Mouse (Mus musculus) cerebellum, adult 11-12 months (tissue): Measurements from ENCODE around the gene Gm266.
"Not testable (repeated sequence)": the region's sequence is repeated elsewhere in the genome, so short reads cannot be mapped to it uniquely, and the experiment has no call there.

ENCODE experiments used
- DNase-seq: peaks from one replicate; pipeline ENCODE4 v3.0.0; 2022

Gm266 gene

DNA sequence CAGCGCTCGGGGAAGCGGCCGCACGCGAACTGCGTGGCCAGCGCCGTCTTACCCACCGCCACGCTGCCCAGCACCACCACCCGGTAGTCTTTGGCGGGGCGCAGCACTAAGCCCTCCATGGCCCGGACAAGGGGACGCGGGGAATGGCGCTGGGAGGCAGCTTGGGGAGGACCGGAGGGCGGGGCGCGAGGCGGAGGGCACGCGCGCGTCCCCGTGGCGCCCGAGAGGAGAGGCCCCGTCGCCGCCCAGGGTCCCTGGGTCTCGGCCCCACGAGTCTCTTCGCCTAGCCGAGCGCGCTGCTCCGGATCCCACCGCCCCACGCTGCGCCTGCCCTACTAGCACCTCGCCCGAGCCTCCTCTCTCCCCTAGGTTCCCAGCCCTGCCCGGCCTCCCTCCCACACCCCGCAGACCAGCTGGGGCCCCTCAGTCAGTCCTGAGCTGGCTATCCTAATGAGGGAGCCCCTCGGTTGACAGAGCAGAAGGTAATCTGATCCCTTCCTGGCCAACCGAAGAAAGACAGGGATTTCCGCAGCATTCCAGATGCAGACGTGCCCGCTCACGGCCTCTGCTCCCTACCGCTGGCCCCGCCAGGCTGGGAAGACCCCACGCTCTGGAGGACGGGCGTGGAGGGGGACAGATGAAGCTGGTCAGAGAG is at the start of gene Gm266:
Gene Gm266 (minus strand): TSS at position 172 of the 655 bp plus-strand sequence.
- no peak for DNase-seq

DNA sequence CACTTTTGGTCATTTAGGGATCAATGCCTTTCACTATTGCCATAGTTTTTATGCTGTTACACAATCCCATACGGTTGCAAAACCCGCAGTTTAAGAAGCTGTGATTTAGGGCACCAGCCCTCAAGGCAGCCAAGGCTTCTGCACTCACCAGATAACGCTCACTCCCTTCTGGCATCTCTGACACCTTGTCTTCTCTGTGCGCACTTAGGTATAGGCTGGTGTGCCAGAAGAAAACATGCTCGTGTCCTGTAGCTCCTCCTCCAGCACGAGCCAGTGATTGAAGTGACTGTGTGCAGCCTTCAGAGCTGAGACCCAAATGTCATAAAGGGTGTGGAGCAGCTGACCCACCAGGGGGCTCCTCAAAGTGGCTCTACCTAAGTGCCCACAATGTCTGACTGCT is 49.7 kb upstream of the Gm266 start:
- no peak for DNase-seq

DNA sequence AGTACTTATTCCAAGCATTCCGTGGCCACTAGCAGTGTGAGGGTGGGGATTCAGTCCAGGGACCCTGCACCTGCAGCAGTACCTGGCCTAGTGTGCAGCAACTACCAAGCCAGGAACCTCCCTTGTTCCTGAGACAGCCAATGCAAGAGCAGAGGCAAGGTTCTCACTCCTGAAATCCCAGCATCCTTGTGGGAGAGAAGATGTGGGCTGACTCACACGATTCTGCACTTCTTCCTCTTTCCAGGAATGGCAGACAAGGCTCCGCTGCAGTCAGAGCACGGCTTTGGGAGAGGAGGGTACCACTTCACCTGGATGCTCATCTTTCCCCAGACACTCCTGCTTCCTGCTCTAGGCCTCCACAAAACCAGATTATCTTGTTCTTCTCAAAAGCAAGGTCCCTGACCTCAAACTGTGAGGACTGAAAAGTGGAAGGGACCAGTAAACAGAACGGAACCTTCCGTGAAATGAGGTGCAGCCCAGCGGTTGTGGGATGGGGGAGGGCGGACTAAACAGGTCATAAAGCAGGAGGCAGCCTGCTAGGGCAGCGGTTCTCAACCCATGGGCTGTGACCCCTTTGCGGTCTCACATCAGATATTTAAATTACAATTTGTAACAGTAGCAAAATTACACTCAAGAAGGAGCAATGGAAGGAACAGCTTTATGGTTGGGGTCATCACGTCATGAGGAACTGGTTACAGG is 47.6 kb upstream of the Gm266 start:
- DNase-seq: no peak

DNA sequence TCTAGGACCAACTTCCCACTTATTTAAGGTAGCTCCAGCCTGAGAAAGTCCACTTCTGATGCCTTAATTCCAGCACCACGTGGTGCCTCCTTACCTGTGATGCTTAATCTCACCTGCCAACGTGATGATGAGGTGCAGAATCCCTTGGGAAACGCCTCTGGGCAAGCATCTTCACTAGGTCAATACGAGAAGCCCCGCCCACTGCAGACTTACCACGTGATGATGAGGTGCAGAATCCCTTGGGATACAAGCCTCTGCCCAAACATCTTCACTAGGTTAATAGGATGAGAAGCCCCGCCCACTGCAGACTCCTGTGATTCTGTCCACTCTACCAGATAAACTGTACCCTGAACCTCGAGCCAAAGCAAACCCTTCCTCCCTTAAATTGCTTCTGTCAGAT is 43.6 kb upstream of the Gm266 start:
- DNase-seq: no peak

DNA sequence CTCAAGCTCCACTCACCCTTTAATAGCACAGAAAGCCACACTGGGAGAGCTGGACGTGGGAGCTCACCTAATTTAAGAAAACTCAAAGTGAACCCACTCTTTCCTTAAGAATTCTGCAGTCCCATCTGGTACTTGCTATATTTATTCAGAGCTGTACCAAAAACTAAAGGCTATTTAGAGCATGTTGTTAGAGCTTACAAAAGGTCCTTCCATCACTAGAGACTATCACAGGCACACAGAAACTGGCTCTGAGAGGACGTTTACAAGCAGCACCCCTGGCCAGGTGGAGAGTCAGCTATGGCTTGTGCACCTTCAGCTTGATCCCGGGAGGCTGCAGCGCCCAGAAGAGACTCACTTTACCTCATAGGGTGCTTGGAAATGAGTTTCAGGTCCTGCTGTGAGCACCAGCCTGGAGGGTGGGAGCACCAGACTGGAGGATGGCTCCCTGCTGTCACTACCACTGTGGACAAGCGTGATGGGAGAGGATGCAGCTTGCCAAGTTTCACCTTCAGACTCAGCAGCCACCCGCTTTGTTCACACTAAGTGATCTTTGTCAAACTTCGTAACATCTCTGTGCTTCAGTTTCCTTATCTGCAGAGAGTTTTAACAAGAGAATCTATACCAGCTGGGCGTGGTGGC is 42.1 kb upstream of the Gm266 start:
- DNase-seq: no peak

DNA sequence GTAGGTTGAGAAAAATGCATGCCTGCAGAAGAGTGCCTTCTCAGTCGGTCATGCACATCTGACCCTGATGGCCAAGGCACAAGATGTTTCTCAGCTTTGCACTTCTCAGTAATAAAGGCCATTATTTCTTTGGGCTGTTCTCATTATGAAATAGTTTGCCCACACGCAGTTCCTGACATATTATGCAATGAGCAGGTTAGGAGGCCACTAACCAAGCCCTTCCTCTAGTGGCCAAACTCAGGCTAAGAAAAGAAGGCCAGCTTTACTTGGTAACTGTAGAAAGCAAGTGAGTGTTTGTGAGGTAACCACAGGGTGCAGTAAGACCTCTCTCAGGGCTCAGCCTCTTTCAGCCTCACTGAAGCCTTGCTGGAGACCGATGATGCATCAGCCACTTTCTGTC is 39.3 kb upstream of the Gm266 start:
- no peak for DNase-seq

DNA sequence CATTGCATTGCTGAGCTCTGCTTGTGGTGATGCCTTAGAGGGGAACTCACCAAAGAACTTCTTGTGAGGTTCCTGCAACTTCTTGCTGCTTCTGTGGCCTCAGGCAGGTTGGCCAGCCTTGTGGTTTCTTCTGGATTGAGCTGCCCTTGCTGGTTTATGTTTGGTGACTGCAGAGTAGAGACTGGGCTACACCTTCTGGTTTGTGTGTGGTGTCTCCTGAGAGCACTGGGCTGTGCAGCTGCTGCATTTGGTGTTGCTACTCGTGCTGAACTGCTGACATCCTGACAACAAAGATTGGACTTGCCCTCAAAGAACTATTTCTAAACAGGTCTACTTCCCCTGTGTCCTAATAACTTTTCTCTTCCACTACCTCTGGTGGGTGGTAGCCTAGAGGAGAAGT is 38.8 kb upstream of the Gm266 start:
- DNase-seq: no peak

DNA sequence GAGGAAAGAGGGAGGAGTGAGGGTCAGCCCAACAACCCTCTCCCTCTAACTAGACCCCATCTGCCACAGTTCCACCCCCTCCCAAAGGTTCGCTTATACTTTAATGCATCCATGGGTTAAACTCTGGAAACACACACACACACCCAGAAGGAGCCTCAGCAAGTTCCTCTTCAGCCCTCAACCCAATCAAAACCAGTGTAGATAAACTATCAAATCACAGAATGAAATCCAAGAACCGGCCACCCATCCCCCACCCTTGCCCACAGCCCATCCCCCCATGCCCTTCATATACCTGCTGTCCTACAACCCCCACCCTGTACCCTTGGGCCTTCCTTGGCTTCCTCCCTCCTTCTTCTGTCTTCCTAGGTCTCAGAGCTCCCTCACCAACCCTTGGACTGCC is 35.4 kb upstream of the Gm266 start:
- no peak for DNase-seq

DNA sequence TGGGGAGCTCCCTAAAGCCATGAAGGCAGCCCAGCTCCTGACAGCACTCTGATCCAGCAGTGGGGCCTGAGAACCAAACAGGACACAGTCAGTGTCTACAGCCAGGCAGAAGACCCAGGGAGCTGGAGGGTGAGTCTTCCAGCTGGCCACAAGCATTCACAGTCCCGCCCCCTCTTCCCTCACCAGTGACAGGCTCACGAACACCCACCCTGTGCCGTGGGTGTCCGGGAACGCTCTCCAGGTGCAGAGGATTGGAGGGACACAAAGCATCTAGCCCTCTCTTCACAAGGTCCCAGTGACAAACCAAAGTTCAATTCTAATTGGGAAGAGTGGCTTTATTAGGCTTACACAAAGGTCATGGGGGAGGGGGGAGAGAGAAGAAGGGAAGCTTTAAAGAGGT is 34.2 kb upstream of the Gm266 start:
- no peak for DNase-seq

DNA sequence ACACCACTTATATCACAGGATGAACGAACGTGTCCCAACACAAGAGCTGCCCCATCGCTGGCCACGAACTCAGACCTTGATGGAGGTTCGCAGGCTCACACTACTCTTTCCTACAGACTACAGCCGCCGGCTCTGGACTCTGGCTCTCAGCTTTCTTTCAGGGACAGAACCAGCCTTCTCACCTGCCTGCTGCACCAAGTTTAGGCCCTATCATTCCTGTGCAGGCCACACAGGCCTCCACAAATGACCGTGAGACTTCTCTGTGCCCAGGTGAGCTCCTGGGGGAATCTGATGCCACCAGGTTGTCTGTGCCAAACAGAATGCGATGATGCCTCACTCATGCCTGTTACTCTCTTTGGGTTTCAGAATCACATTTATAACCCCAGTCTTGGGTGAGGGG is 32.8 kb upstream of the Gm266 start:
- DNase-seq: no peak

DNA sequence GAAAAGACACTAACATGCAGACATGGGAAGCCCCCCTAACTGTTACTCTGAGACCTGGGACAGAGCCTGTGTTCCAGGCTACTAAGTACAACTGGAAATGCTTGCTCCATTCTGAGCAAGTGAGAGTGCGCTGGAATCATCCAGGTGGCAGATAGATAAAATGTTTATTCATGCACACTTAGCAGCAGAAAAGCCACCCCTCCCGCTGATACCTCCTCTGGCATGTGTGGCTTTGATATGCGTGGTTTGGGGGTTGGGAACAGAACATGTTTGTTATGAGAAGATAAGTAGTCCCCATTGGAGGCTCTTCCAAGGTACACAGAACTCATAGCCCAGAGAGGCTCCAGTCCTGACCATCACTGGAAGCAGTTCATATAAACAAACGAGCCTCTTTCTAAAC is 32.3 kb upstream of the Gm266 start:
- DNase-seq: no peak

DNA sequence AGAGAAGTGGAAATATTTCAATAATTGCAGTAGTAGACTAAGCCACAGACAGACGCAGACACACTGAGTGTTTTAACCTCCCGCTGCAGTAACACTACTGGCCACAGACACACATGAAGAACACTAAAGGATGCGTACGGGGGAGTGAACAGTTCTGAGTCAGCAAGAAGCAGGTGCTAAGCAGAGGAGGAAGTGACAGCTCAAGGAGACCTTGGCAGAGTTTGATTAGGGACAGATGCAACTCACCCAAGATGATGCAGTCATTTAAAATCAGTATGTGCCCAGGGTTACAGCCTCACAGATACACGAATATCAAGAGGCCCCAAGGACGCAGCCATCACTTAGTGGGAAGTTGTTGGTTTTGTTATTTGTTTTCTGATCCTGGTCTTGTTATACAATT is 31.2 kb upstream of the Gm266 start:
- no peak for DNase-seq

DNA sequence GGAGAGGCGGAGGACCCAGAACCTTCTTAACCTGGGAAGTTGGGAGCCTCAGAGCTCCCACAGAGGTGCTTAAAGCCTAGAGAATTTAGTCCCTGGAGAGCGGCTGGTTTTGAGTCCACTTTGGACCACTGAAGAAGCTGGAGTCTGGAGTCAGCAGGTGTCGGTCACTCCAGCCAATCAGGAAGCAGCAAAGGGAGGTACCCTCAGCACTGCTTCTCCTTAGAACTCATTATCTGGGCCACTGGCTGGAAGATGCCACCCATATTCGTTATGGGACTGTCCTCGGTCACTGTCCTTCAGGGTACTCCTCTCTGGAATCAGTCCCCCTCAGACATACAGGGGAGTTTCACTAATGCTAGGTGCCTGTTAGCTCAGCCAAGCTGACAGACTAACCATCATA is 30.3 kb upstream of the Gm266 start:
- DNase-seq: no peak

DNA sequence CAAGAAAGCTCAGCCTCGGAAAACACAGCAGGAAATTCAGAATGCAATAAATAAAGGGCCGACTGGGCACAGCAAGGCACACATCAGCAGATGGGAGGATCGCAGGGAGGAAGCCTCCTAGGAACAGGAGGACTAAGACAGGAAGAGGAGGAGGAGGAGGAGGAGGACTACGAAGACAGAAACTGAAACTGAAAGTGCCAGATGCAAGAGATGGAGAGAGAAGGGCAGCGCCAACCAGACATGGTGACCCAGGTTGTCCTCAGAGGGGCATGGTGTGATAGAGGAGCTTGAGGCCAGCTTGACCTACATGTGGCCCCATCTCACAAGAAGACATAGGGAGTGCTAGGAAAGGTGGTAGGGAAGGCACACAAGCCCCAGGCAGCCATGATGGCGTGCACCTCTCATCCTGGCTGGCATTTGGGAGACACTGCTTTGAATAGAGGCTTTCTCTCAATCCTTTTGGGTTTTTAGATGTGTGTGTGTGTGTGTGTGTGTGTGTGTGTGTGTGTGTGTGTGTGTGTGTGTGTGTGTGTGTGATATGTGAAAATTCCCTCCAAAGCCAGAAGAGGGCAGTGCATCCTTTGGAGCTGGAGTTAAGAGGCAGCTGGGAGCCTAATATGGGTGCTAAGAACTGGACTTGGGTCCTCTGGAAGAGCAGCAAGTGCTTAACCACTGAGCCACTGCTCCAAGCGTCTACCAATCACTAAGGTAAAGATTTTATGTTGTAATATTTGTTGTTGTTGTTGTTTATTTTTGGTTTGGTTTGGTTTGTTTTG is 29.4 kb upstream of the Gm266 start:
- no peak for DNase-seq

DNA sequence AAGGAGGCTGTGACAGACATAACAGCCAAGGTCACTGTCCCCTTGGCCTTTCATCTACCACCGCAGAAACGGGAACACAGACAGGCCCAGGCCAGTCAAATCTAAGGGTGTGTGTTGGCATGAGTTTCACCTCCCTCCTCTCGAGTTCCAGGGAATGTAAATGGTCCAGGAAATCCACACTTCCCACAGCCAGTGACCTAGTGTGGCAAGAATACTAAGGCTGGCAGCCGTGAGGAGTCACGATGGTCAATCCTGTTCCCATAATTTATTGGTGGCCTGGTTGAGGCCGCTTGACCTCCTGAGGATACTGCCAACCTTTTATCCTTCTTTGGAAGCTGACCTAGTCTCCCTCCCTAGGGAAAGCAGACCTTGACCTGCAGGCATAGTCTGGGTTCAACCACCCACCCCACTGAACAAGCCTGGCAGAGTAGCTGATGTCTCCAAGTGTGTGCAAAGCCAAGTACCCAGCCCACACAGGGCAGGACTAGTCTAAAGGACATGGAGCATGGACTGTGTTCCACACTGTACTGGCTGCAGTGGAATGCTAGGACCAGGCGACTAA is 28.7 kb upstream of the Gm266 start:
- DNase-seq: no peak

DNA sequence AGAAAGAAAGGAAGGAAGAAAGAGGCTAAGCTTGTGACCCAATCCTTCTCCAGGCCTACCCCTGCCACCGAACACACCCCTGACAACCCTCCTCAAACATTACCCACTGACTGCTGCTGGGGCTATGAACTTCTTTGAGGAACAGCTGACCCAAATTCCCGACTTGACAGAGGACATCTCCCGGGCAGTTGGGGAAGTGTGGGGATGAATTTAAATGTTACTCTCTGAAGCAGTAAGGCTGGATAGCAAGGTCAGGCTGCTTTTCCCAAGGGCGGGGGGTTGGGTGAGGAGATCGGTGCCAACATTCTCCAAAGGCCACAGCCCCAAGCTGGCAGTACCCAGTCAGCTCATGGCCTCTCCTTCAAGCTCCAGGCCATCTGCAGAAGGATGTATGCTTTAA is 28.1 kb upstream of the Gm266 start:
- DNase-seq: peak; percentile 35

DNA sequence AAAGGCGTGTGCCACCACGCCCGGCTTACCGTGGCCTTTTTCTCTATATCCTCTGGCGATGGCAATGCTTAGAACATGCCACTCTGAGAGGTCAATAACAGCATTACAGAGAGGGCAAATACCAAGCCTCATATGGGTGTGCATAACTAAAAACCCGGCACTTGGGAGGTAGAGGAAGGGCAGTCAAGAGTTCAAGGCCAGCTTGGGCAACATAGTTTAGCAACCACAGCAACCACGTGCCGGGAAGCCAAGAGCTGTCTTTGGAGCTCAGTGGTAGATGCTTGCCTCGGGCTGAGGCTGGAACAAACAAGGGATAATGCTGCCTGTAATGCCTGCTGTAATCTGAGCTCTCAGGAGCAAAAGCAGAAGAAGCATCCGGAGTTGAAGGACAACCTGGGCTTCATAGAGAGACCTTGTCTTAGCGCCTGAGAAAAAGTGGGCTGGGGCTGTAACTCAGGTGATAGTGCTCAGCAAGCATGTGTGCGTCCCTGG is 27.0 kb upstream of the Gm266 start:
- DNase-seq: no peak

DNA sequence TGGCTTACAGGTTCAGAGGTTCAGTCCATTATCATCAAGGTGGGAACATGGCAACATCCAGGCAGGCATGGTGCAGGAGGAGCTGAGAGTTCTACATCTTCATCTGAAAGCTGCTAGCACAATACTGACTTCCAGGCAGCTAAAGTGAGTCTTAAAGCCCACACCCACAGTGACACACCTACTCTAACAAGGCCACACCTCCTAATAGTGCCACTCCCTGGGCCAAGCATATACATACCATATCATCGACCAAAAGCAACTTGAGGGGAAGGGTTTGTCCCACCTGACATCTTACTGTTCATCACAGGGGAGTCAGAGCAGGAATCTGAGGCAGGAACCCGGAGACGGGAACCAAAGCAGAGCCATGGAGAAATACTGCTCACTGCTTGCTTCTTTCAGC is 22.8 kb upstream of the Gm266 start:
- DNase-seq: not testable (repeated sequence)

DNA sequence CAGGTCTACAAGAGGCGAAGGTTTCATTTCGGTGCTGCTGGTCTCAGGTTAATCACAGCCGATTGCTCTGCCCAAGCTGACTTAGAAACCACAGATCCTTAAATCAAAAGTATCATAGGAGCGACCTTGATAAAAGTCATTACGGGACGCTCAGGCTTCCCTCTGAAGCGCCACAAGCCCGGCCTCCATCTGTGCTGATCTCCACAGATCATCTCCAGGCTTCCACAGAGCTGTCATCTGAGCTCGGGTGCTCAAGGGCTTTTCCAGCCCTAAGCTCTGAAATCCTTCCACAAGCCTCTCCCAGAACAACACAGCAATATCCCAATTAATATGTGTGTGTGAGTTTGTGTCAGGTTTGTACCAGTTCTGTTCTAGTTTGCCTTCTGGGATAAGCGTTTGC is 22.3 kb upstream of the Gm266 start:
- no peak for DNase-seq

DNA sequence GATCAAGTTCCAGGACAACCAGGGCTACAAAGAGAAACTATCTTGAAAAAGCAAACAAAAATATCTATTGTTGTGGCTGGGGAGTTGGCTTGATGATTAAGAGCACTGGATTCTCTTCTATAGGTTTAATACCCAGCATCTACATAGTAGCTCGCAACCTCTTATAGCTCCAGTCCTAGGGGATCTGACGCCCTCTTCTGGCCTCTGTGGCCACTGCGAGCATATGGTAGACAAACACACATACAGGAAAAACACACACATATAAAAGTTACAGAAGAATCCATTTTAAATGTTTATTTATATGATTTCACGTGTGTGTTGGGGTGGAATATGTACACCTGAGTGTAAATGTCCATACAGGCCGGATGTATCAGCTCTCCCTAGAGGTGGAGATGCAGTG is 21.4 kb upstream of the Gm266 start:
- DNase-seq: no peak

DNA sequence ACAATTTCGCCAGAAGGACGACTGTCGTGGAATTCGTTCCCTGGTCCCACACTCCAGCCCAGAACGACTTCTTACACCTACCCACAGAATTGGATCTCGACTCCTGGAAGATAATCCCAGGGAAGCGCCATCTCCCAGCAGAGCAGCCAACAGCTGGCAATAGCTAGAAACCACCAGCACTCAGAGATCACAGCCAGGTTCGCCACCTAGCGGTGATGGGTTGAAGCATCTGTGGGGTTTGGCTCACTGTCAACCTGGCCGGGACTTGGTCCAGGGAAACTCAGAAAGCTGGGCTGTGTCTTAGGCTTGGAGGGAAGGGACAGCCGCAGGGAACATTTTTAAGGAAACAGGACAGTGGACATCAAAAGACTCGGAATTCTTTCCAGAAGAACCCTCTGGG is 19.3 kb upstream of the Gm266 start:
- DNase-seq: peak; percentile 88

DNA sequence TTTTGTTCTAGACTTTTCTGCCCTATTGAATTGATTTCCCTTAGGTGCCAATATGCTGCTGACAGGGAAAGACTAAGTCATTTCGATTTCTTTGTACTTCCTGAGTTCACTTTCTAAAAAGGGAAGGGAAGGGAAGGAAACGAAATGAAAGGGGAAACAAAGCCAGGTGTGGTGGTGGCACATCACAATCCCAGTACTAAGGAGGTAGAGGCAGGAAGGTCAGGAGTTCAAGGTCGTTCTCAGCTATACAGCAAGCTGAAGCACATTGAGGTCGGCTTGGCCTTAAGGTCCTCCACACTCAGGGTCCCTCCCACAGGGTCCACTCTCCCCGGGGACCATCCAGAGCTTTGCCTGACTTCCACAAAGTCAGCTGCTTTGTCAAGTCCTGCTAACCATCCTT is 17.9 kb upstream of the Gm266 start:
- no peak for DNase-seq

DNA sequence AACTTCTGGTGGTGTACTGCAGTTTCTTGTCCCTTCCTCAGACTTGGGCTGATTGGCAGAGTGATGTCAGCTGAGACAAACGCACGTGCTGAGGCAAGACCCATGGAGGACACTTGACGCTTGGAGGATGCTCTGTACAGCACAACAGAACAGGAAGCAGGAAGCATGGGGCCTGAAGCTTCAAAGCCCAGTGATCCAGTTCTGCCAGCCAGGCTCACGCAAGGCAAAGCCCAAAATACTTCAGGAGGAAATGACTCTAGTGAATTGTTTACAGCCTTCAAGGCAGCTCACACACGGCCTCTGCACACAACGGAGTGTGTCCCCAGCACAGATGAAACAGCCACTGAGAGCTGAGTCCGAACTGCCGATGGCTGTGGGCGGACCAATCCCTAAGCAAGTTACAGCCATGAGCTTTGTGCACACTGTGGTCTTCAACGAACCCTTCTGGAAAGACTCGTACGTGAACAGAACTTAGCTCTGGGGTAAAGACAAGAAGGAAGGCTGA is 17.5 kb upstream of the Gm266 start:
- DNase-seq: no peak
